Mouse (Mus musculus) B cell, adult 67 days (primary cell): ENCODE measurements around the gene Gm3139. TPM values are rescaled to one million over a fixed set of nuclear protein-coding genes. Genes with fewer than 3 reads are reported as not detected.

Experiments used
- total RNA-seq, 2 experiments: library from RNA; stranded (reverse); gene quantifications; 4 replicates each; pipeline ENCODE4 v1.2.4; 2023

Gene Gm3139
- total RNA-seq: not detected

GRCm38 (mm10) chr5:94525987-94526386 is at the start of gene Gm3139:
Gene Gm3139 (plus strand): TSS chr5:94526287.

Other genes starting within 250 kb of the Gm3139 start
- not detected for gene A430089I19Rik, start 219.5 kb upstream of the Gm3139 start, total RNA-seq
- not detected for gene Gm6502, start 211.9 kb upstream of the Gm3139 start, total RNA-seq
- under 1 TPM in 1 of 2 experiments, not detected in 1; 0.27 TPM for gene AA792892, start 186.5 kb upstream of the Gm3139 start, total RNA-seq
- not detected for gene Gm7682, start 80.5 kb upstream of the Gm3139 start, total RNA-seq
- gene Gm3147, start 90.1 kb downstream of the Gm3139 start, total RNA-seq: not detected
- not detected for gene Gm6509, start 97.7 kb downstream of the Gm3139 start, total RNA-seq
- not detected for gene Gm6205, start 122.1 kb downstream of the Gm3139 start, total RNA-seq